Mouse (Mus musculus) G1E (cell line): Measurements from ENCODE around the gene Map4k3.

Experiments used
- CTCF ChIP-seq: IDR thresholded peaks from 2 replicates; pipeline ENCODE4 v1.5.1; 2012; ENCODE audit warnings: low read depth, low read length, inconsistent platforms, mixed read lengths
- GATA1 ChIP-seq: IDR thresholded peaks from 2 replicates; pipeline ENCODE4 v1.6.1; 2012; ENCODE audit warnings: borderline replicate concordance, low read length, inconsistent platforms, mixed read lengths
- GATA2 ChIP-seq: IDR thresholded peaks from 2 replicates; pipeline ENCODE4 v1.6.1; 2012; ENCODE audit warnings: low read depth, low read length, inconsistent platforms, borderline replicate concordance
- POLR2AphosphoS5 ChIP-seq: IDR thresholded peaks from 2 replicates; pipeline ENCODE4 v1.6.1; 2012; ENCODE audit warnings: low read depth, low read length, inconsistent platforms; ENCODE audit not compliant: insufficient replicate concordance
- TAL1 ChIP-seq: conservative IDR thresholded peaks from 2 replicates; pipeline ENCODE4 v1.6.1; 2012; ENCODE audit warnings: low read depth, low read length, inconsistent platforms, mixed read lengths

GRCm38 (mm10) chr17:80696956-80697355 lies 31.3 kb downstream of the Map4k3 start:
- TF ChIP-seq CTCF (no peak), POLR2AphosphoS5 (no peak), GATA1 (no peak), TAL1 (no peak), GATA2 (no peak)
